Mouse (Mus musculus): ENCODE measurements around the gene Otop2. TPM values are rescaled to one million over a fixed set of nuclear protein-coding genes. Genes with fewer than 3 reads are reported as not detected.

Gene Otop2
- total RNA-seq, 1 experiment from 2014 or later = not detected

DNA sequence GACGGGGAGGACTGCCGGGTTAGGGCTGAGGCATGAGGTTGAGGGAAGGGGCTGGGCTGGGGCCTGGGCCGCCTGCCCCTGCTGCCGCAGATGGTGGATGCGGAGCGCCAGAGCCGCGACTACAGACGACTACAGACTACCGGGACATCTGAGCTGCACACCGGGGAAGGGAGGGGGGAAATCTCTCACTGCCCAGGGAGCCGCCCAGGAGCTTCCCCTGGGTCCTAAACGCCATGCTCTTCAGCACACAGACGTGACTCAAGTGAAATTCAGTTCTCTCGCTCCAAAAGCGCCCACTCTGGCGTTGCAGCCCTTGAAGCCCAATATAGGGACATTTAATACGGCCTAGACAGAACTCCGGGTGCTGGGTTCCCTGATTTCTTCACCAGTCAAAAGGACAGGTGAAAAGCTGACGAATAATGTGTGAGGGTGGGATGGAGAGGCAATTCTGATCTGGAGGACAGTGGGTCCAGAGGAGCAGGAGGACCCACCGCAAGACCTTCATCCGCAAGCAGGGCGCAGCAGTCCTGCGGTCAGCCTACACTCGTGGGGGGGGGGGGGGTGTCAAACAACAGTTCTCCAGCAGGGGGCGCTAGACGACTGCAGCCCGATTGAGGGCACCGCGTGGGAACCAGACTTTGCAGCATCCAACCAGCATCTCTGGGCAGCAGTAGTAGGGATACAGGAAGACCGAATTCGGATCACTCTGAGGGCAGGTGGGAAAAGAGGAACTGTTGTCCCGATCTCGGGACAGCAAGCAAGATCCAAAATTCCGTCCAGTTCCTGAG is 15.1 kb downstream of the Otop2 start, which contains the start of gene Ush1g:
Gene Ush1g (minus strand): TSS at position 136 of the 788 bp plus-strand sequence.
- peak; percentile 47 to 71; a peak in 3 of 4 replicates for ATAC-seq (replicated peaks in 1 of 2; ENCODE audit: insufficient read depth in 1 of 2, low FRiP score in 2 of 2, low TSS enrichment in 1 of 2, low read depth in 1 of 2, poor library complexity in 2 of 2, severe bottlenecking in 2 of 2)

DNA sequence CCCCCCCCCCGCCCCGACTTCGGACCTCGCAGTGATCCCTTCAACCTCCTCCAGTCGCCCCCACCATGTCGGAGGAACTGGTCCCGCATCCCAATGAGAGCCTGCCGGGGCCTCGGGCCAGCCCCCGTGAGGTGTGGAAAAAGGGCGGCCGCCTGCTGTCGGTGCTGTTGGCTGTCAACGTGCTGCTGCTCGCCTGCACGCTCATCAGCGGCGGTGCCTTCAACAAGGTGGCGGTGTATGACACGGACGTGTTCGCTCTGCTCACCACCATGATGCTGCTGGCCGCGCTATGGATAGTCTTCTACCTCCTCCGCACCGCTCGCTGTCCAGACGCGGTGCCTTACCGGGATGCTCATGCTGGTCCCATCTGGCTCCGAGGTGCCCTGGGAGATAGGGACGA is 16.4 kb downstream of the Otop2 start:
- ATAC-seq (replicated peaks in 1 of 2; ENCODE audit: insufficient read depth in 1 of 2, low FRiP score in 2 of 2, low TSS enrichment in 1 of 2, low read depth in 1 of 2, poor library complexity in 2 of 2, severe bottlenecking in 2 of 2) = no peak

DNA sequence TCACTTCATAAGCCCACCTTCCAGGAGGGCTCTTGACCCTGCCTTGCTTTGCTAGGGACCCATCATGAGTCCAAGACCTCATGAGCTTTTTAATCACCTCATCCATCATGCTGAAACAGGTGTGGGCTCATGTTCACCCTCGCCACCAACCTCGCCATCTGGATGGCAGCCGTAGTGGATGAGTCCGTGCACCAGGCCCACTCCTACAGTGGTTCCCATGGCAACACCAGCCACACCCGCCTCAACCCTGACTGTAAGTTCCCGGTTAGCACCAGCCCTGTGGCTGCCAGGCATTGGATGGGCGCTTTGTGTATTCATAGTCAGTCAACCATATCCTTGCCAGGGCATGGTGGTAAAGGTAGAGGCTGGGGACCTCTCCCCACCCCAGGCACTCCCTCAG is 19.8 kb downstream of the Otop2 start:
- no peak for ATAC-seq (replicated peaks in 1 of 2; ENCODE audit: insufficient read depth in 1 of 2, low FRiP score in 2 of 2, low TSS enrichment in 1 of 2, low read depth in 1 of 2, poor library complexity in 2 of 2, severe bottlenecking in 2 of 2)

DNA sequence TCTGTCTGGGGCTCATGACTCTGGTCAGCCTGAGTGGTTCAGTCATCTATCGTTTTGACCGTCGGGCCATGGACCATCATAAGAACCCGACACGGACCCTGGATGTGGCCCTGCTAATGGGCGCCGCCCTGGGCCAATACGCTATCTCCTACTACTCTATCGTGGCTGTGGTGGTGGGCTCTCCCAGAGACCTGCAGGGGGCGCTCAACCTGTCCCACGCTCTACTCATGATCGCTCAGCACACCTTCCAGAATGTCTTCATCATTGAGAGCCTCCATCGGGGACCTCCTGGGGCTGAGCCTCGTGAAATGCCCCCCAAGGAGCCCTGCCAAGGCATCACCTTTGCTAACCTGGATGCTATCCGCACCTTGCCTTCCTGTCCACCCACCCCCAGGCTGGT is 22.4 kb downstream of the Otop2 start:
- ATAC-seq (replicated peaks in 1 of 2; ENCODE audit: insufficient read depth in 1 of 2, low FRiP score in 2 of 2, low TSS enrichment in 1 of 2, low read depth in 1 of 2, poor library complexity in 2 of 2, severe bottlenecking in 2 of 2) = no peak

DNA sequence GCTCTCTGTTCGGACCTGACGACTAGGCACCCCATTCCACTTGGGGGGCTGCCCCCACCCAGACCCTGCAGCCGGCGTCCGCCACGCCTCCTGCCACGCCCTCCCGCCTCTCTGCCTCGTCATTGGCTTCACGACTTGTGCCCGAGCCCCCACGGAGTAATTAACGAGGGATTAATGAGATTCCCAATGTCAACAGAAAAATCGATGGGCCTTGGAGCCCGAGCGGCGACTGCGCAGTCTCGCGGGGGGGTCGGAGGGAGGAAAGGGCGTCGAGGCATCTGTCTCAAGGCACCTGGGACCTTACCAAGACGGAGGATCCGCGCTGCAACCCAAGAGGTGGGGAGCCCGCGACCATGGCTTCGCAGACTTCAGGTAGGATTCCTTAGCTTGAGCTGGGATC is 27.6 kb downstream of the Otop2 start, which contains the start of gene Otop3:
Gene Otop3 (plus strand): TSS at position 201 of the 400 bp plus-strand sequence.
- ATAC-seq (replicated peaks in 1 of 2; ENCODE audit: insufficient read depth in 1 of 2, low FRiP score in 2 of 2, low TSS enrichment in 1 of 2, low read depth in 1 of 2, poor library complexity in 2 of 2, severe bottlenecking in 2 of 2) = no peak

DNA sequence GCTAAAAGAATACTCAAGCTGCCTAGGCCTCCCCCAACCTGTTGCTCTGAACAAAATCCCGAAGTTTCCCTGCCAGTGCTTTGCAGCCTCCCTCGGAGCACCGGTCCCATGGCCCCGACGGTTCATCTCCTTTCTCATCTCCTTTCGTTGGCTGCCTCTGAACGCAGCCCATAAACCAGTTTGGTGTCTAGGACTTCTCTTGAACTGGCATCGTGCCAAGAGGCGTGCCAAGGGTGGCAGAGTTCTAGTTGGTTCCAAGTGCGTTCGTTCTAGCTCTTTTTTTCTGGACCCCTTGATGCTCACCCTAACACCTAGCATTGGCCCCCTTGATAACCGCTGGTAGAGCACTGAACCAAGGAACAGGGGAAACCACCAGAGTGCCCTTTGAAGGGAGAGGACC is 28.3 kb downstream of the Otop2 start:
- ATAC-seq (replicated peaks in 1 of 2; ENCODE audit: insufficient read depth in 1 of 2, low FRiP score in 2 of 2, low TSS enrichment in 1 of 2, low read depth in 1 of 2, poor library complexity in 2 of 2, severe bottlenecking in 2 of 2) = no peak

DNA sequence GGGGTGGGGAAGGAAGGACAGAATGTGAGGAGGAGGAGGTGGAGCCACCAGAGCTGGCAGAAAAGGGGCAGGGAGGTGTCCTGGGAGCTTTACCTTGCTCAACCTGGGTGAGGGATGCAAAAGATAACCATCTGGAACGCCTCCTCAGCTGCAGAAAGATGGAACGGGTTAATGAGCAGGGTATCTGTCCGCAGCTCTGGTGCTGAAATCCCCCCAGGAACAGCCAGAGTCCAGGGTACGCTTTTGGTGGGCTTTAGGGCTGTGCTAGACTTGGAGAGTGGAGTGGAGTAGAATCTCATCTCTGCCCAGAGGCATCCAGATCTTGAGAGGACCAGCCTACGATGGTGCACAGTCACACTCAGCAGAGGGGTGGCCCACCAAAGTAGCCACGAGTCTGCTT is 29.2 kb downstream of the Otop2 start:
- ATAC-seq (replicated peaks in 1 of 2; ENCODE audit: insufficient read depth in 1 of 2, low FRiP score in 2 of 2, low TSS enrichment in 1 of 2, low read depth in 1 of 2, poor library complexity in 2 of 2, severe bottlenecking in 2 of 2) = no peak

DNA sequence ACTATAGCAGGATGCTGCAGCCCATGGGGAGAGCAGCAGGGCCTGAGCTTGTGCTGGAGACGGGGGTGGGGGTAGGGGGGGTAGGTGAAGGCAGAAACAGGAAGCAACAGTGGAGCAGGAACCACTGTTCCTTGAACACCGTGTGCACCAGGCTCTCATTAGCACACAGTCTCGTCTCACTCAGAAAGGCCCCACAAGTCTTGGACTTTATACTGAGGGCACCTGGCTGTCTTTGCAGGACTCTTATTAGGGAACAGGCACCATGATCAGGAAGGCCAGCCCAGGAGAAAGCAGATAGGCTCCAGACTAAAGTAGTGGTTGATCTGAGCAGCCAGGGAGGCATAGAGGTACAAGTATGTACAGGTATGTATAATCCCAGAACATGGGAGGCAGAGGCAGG is 30.4 kb downstream of the Otop2 start:
- ATAC-seq (replicated peaks in 1 of 2; ENCODE audit: insufficient read depth in 1 of 2, low FRiP score in 2 of 2, low TSS enrichment in 1 of 2, low read depth in 1 of 2, poor library complexity in 2 of 2, severe bottlenecking in 2 of 2) = no peak

DNA sequence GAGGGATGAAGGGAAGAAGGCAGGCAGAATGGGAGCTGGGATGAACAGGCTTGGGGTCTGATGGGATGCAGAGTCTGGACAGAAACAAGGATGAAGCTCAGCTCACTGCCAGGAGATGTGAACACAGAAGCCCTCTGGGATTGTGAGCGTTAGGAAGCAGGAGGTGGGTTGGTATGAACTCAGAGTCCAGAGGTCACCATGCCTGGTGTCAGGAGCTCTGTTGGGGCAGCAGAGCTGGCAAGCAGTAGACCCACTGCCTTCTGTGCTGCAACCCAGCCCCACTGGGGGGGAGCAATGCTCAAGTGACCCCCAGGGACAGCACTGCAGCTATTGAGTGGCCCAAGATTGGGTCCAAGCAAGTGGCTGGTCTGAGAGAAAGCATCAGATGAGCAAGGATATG is 30.9 kb downstream of the Otop2 start:
- no peak for ATAC-seq (replicated peaks in 1 of 2; ENCODE audit: insufficient read depth in 1 of 2, low FRiP score in 2 of 2, low TSS enrichment in 1 of 2, low read depth in 1 of 2, poor library complexity in 2 of 2, severe bottlenecking in 2 of 2)

DNA sequence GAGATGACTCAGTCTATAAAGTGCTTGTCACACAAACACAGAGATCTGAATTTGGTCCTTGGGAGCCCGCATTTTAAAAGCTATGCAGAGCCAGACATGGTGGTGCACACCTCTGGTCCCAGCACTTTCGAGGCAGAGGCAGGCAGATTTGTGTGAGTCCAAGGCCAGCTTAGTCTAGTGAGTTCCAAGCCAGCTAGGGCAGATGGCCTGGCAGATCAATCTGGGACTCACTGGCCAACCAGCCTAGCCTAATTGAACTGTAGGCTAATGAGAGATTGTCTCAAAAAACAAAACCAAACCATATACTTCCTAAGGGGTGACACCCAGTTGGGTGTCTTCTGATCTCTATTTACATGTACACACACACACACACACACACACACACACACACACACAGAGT is 34.3 kb downstream of the Otop2 start:
- ATAC-seq (replicated peaks in 1 of 2; ENCODE audit: insufficient read depth in 1 of 2, low FRiP score in 2 of 2, low TSS enrichment in 1 of 2, low read depth in 1 of 2, poor library complexity in 2 of 2, severe bottlenecking in 2 of 2) = no peak

DNA sequence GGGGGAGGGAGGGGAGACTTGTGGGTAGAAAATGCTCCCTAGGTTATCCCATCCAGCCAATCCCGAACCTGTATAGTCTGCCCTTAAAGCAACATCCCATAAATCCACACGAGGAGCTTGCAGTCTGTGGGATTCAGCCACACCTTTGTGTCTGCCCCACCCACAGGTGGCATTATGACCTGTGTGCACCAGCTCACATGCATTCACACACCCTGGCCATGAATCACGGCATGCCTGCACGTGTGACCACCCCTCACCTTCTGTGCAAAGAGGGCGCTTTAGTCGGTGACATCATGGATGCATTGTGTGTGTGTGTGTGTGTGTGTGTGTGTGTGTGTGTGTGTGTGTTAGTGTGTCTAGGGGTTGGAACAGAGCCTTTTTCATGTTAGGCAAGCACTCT is 34.9 kb downstream of the Otop2 start:
- ATAC-seq (replicated peaks in 1 of 2; ENCODE audit: insufficient read depth in 1 of 2, low FRiP score in 2 of 2, low TSS enrichment in 1 of 2, low read depth in 1 of 2, poor library complexity in 2 of 2, severe bottlenecking in 2 of 2) = no peak

DNA sequence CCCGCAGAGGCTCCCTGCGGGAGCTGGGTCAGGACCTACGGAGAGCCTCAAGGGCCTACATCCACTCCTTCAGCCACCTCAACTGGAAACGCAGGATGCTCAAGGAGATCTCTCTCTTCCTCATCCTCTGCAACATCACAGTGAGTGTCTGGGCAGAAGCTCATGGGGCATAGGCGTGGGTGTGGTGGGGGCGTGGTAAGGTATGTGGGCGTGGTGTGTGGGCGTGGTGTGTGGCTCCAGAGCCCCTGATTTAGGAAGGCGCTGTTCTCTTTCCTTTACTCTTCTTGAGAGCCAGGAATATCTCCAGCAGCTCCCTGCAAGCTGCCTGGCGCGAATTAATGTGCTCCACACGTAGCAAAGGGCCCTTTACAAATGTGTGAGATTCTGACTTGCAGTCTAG is 38.0 kb downstream of the Otop2 start:
- ATAC-seq (replicated peaks in 1 of 2; ENCODE audit: insufficient read depth in 1 of 2, low FRiP score in 2 of 2, low TSS enrichment in 1 of 2, low read depth in 1 of 2, poor library complexity in 2 of 2, severe bottlenecking in 2 of 2) = no peak

DNA sequence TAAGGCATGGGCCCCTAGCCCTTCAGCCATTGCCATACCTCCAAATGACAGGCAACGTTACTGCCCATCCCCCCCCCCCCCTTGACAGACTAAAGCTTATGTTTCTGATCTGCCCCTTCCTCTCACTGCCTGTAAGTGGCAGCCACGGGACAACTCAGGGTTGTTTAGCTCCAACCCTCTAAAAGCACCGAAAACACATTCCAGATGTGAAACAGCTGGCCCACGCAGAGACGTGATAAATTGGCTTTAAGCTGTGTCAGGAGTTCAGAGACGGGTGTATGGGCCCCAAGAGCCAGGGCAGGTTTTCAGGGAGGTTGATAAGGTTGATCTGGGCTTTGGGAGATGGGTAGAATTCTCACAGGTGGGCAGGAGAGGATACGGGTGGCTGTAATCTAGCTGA is 38.6 kb downstream of the Otop2 start:
- no peak for ATAC-seq (replicated peaks in 1 of 2; ENCODE audit: insufficient read depth in 1 of 2, low FRiP score in 2 of 2, low TSS enrichment in 1 of 2, low read depth in 1 of 2, poor library complexity in 2 of 2, severe bottlenecking in 2 of 2)

DNA sequence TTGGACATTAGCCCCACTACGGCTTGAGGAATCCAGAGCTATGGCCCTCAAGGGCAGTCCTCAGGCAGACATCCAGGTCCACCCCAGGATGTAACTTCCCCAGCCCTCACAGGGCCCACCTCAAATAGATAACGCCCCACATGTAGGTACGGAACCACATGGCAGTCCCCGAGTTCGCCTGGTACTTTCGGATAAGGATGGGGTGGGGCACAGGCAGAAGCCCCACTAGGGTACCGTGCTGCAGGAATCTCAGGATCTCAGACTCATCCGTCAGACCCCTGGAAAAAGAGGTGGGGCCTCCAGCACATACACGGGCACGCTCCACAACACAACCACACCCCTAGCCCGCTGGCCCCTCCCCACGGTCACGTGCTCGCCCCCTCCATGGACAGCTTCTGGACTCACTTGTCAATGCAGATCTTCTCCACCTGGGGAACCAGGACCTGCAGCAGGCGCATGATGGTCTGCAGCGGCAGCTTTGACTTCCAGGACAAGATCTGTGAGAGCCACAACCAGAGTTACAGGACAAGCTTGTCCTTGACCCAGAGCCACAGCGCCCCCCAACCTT is 41.8 kb downstream of the Otop2 start:
- ATAC-seq (replicated peaks in 1 of 2; ENCODE audit: insufficient read depth in 1 of 2, low FRiP score in 2 of 2, low TSS enrichment in 1 of 2, low read depth in 1 of 2, poor library complexity in 2 of 2, severe bottlenecking in 2 of 2) = no peak

DNA sequence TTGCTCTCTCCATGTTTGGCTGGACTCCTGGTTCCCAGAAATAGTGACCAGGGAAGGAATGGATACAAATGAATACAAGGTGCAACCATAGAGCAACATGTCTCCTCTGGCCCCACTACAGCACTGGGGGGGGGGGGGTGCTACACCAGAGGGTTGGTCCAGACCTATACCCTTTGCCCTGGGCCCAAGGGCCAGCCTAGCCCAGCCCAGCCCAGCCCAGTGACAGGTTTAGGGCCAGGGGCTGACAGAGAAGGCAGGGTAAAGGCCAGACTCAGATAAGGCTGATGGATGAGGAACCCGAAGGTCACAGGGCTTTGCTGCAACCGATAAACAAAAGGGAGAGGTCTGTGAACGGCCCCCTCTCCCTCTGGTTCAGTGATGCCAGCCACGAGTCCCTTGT is 43.0 kb downstream of the Otop2 start:
- no peak for ATAC-seq (replicated peaks in 1 of 2; ENCODE audit: insufficient read depth in 1 of 2, low FRiP score in 2 of 2, low TSS enrichment in 1 of 2, low read depth in 1 of 2, poor library complexity in 2 of 2, severe bottlenecking in 2 of 2)

DNA sequence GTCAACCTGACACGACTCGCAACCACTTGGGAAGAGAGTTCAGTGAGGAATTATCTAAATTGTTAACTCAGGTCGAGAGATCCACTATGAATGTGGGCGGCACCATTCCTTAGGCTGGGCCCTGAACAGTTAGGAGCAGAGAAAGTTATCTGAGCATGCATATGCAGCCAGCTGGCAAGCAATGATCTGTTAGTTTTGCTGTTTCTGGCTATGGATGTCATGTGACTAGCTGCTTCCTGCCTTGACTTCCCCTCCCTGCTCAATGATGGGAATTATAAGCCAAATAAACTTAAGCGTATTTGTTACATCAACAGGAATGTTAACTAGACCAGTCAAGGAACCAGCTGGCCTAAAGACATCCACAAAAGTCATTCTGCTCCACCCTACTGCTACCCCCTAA is 46.4 kb downstream of the Otop2 start:
- ATAC-seq (replicated peaks in 1 of 2; ENCODE audit: insufficient read depth in 1 of 2, low FRiP score in 2 of 2, low TSS enrichment in 1 of 2, low read depth in 1 of 2, poor library complexity in 2 of 2, severe bottlenecking in 2 of 2) = no peak

DNA sequence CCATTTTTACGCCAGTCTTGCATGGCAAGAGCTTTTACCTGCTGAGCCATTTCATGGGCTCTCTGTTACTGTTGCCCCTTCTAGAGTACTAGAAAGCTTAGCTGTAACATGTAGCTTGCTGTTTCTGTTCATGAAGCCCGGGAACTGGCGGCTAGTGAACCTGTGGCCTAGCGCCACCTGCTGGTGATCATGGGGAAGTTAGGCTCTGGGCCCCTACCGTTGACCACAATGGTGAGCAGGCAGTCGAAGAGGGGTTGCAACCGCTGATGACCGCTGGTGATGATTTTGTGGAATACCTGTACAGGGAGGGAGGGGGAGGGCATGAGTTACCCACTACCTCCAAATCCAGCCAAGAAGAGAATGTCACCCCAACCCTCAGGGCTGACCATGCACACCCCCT is 47.2 kb downstream of the Otop2 start:
- ATAC-seq (replicated peaks in 1 of 2; ENCODE audit: insufficient read depth in 1 of 2, low FRiP score in 2 of 2, low TSS enrichment in 1 of 2, low read depth in 1 of 2, poor library complexity in 2 of 2, severe bottlenecking in 2 of 2) = peak; percentile 59 to 75; a peak in 3 of 4 replicates

DNA sequence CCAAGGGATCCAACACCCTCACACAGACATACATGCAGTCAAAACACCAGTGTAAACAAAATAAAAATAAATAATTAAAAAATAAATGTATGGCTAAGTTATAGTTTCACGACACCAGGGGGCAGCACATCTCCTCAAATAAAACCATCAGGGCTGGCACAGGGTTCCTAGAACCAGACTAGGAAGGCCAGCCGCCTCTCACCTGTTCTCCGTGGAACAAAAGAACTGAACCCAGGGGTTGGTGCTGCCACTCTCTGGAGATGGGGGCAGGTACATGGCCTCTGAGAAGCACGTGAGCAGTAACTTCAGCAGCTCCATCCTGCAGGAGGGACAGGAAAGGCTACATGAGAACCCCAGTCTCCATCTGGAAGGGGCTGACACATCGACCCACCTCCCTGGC is 51.5 kb downstream of the Otop2 start:
- peak; percentile 22 to 57; a peak in 2 of 4 replicates for ATAC-seq (replicated peaks in 1 of 2; ENCODE audit: insufficient read depth in 1 of 2, low FRiP score in 2 of 2, low TSS enrichment in 1 of 2, low read depth in 1 of 2, poor library complexity in 2 of 2, severe bottlenecking in 2 of 2)

DNA sequence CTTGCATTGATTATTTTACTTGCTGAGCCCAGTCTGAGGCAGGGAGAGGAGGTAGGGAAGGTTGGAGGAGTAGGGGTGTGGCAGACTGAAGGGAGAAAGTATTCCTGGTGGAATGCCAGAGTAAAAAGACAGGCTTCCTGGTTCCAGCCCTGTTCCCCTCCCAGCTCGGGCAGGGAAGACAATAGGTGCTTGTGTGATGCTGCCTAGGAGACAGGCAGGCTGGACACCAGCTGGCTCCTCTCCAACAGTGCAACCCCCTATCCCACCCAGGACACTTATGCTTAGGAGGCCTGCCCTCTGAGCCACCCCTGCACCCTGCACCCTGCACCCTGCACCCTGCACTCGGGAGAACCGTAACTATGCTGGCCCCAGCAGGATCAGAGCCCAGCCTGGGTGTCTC is 52.3 kb downstream of the Otop2 start:
- ATAC-seq (replicated peaks in 1 of 2; ENCODE audit: insufficient read depth in 1 of 2, low FRiP score in 2 of 2, low TSS enrichment in 1 of 2, low read depth in 1 of 2, poor library complexity in 2 of 2, severe bottlenecking in 2 of 2) = no peak
